Mouse (Mus musculus) R1 (cell line): ENCODE measurements around the gene Actr2.
A peak's percentile ranks its signal among the peaks of the same experiment; 100 is the strongest.
"Not testable (repeated sequence)": the region's sequence is repeated elsewhere in the genome, so short reads cannot be mapped to it uniquely, and the experiment has no call there.

Source experiments
- DNase-seq: peaks from one replicate; pipeline ENCODE4 v3.0.0-alpha.2; 2018; ENCODE audit warnings: low read depth, low spot score

Gene Actr2

DNA sequence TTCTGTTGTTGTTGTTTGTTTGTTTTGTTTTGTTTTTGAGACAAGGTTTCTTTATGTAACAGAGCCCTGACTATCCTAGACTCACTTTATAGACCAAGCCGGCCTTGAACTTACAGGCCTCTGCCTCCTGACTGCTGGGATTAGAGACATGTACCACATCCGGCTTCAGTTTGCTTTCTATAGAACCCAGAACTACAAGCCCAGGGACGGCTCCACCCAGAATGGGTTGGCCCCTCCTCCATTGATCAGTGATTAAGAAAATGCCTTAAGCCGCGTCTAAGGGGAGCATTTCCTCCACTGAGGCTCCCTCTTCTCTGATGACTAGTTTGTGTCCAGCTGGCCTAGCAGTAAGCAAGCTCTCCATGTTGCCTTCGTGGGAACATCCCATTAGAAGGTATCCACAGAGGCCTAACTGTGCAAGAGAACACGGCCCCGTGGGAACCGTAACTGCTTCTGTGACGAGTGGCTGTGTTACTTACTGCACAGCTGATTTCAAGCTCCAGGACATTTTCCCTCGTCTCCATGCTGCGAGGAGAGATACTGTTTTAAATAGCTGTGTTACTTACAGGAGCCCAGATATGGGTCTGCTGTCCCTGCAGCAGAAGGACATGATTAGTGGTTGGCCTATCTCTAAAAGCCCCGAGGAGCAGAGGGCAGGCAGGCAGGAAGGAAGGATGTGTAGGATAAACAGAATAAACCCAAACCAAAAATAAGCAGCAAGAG, 59.7 kb downstream of the Actr2 start:
- DNase-seq, result peak; percentile 68

DNA sequence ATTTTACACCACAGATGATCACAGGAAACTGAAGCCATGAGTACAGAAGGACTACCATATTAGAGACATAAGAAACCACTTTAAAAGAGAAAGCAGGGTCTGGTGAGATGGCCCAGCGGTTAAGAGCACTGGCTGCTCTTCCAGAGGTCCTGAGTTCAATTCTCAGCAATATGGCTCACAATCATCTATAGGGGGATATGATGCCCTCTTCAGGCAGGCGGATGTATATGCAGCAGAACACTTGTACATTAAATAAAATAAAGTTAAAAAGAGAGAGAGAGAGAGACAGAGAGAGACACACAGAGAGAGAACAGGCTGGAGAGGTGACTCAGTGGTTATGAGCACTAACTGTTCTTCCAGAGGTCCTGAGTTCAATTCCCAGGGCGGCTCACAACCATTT, 67.1 kb downstream of the Actr2 start:
- DNase-seq, result no peak

DNA sequence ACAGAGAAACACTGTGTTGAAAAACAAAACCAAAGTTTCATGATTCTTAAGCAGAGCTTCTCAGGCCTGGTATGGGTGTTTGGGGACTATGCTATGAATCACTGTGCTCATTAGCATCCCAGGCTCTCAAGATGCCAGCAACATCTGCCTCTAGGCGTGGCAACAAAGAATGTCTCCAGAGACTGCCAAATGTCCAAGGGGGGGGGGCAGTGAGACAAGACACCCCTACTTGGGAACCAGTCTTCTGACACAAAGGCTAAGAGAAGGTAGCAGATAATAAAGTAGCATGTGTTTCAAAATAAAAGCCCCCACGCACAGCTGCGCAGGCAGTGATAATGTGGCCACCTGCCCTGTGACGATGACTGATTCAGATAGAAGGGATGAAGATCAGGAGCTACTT, 69.5 kb downstream of the Actr2 start:
- DNase-seq, result peak; percentile 56

DNA sequence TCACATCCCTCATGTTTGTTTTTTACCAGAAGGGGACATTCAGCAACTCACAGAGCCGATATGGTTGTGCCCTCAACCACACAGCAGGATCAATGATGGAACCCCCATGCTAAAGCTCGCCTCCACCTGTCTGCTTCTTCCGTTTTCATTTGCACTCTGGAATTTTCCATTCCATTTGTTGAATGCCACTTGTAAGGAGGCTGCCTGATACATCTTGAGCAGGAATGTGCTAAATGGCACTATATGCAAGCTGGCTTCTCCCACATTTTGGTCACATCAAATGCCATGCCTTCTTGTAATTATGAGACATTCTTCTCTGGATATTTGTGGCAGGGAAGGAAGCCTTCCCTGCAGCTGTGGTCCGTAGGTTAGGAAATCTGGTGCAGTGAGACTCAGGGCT, 70.6 kb downstream of the Actr2 start:
- DNase-seq, result no peak

DNA sequence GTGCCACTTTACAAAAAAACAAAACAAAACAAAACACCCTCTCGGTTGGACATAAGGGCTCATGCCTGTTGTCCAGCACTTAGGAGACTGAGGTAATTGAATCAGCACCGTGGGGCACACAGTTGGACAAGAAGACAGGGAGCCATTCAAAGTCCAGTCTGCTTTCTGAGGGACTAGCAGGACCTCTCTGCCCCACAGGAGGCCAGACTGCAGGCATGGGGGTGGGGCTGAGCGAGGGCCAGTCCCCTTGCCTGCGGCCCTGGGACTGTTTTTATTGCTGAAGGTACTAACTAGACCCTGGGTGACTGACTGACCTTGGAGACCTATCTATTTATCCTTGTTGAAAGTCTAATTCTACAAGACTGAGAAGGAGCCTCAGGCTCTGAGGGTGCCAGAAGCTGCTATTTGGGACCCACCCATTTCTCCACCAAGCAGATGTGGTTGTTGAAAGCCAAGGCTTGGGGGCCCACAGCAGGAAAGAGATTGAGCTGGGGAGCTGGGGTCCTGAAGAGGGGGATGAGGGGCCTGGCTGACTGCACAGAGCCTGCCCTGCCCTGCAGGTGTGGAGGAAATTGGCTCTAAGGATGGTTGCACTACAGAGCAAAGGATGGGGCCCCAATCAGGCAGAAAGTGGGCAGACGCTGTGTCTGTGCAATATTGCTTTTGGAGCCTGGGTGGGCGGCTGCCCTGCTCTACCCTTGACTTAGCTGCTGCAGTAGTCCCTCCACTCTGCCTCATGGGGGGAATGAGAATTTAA, 71.4 kb downstream of the Actr2 start:
- no peak for DNase-seq

DNA sequence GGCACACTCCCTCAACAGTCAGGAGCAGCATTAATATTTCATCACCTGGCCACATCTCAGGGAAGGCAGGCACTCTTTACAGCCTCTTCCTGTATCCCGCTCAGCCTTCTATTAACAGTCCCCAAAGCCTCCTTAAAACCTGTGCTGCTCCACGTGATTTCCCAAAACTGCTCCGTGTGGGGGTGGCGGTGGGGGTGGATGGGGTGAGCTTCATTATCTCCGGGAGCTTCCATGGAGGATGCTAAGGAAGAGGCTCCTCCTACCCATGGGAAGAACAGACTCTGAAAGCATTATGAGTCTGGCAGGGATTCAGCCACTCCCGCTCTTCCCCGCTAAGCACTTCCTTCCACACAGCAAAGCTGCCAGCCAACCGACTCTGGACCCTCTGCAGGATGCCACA, 74.0 kb downstream of the Actr2 start:
- peak; percentile 38 for DNase-seq

DNA sequence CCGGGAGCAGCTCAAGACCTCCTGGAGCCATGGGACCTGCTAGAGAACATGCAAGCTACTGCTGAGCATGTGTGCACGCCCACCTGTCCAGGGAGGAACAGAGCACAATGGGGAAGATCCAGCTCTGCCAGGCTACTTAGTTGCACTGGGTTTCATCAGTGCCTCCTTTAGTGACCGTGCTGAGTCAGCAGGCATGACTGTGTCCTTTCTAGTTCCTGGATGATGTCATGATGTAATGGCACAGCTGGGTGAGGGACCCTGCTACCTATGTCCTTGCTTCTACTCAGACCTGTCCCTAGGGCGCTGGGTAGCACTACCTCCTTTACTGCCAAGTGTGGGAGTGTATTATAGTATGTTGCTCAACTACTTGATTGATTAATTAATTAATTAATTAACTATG, 75.0 kb downstream of the Actr2 start:
- no peak for DNase-seq

DNA sequence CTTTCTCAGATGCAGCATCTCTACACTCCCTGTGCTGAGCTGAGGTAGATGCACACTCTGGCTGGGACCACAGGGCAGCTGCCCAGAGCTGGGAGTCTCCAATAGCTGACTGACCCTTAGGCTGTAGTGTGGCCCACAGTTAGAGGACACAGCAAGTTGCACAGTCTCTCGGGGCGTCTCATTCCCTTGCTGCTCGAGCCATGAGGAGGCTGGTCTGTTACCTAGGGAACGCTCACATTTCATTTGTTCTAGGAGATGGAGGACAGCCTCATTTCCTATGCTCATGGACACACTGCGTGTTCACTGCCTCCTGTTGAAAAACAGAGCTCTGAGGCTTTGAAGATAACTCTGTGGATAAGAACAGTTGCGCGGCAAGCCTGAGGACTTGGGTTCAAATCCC, 76.7 kb downstream of the Actr2 start:
- DNase-seq, result peak; percentile 57

DNA sequence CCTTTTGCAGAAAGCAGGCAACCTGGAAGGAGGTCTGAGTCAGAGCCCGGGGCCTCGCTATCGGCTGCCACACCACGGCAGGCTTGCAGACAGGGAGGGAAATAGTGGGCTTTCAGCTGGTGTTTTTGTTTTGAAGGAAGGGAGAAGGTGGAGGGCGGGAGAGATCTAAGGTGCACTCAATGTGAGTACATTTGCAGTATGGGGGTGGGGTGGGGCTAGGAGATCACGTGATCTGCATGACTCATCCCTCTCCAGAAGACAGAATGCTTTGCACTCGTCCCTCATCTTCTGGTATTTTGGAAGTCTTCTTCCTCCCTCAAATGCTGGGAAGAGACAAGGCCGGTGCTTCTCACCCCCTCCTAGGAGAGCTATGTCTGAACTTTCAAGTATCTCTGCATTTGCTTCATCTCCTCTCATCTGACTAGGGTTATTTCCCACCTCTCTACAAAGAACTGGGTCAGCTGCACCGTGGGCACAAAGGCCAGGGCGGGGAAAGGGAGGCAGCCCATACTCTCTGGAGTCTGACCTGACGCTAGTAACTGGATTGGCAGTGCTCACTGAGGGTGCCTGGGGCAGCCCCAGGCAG, 77.3 kb downstream of the Actr2 start:
- peak; percentile 85 for DNase-seq

DNA sequence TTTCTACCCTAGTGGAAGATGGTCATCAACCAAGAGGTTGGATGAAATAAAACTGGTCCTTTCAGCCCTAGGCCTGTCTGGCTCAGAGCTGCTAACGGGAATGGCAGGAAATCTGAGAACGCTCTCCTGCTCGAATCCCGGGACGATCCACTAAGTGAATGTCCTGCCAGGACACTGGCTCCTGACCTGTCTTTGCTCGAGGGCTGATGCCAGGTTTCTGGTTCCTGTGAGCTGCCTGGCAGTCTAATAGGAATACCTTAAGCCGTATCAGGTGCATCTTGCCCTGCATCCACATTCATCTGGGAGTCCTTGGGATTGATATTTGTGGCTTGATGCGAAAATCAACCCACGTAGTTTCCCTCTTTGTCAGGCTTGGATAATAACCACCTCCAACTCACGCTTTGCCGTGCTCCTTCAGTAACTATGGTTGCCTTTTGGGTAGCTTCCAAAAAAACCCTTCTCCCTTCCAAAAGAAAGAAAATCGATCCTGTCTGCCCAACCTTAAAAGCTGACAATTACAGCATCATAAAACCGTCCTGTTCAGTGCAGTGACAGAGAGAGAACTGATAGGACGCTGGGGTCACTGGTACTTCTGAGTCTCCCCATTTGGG, 78.3 kb downstream of the Actr2 start:
- DNase-seq, result no peak

DNA sequence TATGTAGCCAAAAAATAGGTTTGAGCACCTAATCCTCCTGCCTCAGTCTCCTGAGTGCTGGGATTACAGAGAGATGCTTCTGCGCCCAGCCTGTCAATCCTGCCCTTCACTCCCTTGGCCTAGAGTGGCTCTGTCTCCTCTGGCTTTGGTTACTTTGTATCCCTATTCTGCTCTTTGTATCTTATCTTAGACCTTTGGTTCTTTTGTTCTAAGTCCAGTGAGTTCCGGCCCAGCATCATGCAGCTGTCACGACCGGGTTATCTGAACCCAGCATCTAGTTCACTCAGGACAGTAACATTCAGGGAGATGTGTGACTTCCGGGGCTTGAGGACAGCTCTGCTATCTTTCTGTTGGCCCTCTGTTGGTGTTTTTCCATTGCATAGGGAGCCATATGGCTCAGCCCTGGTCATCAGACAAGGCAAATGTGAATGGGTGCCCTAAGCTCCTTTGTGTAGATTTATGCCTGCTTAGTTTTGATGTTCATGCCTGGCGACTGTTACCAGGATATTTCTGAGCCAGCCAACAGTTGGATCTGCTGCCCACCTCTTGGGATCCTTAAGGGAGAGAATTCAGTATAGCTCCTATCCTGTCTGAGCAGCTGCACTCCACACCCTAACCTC, 79.1 kb downstream of the Actr2 start:
- DNase-seq, result no peak

DNA sequence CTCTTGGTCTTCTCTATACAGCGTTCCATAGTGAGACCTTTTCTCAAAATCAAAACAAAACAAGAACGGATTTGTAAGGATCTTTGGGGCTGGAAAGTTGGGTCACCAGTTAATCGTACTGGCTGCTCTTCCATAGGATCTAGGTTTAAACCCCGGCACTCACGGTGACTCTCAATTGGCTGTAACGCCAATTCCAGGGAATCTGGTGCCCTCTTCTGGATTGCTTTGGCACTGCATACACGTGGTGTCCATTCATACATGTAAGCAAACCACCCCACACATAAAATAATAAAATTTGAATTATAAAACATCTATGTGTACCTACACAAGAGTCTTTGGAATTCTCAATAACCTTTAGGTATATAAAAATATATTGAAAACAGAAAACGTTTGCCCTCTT, 81.2 kb downstream of the Actr2 start:
- DNase-seq, result peak; percentile 88

DNA sequence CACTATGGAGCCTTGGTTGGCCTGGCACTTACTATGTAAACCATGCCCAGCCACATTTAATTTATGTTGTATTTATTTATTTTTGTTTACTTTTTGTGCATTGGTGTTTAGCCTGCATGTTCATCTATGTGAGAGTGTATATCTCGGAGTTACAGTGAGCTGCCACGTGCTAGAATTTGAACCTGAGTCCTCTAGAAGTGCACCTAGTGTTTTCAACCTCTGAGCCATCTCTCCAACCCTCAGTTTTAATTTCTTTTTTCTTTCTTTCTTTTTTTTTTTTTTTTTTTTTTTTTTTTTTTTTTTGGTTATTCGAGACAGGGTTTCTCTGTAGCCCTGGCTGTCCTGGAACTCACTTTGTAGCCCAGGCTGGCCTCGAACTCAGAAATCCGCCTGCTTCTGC, 81.7 kb downstream of the Actr2 start:
- DNase-seq, result not testable (repeated sequence)

DNA sequence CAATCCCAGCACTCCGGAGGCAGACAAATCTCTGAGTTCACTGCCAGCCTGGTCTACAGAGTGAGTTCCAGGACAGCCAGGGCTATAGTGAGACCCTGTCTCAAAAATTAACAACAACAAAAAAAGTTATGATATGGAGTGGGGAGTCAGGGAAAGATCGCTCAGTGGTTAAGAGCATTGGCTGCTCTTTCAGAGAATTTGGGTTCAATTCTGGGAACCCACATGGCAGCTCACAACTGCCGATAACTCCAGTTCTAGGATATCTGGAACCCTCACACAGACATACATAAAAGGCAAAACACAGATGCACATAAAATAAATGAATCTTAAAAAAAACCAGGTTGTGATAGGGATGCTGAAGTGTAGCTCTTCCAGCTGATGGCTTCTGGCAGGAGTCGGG, 83.7 kb downstream of the Actr2 start:
- DNase-seq, result no peak

DNA sequence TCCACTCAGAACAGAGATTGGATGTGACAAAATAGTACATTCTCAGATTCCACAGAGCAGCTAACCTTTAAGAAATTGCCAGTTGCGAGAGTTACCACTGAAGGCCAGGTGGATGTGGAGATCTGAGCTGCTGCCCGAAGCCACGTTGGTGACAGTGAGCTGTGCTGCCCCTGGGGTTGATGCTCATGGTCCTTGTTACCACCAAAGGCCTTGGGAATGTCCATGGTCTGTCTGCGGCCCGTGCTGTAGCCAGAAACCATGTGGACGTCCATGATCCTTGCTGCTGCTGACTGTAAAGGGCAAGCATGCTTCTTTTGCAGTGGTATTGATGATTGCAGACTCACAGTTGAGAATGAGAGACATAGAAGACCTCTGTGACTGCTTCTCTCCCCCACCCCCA, 84.3 kb downstream of the Actr2 start:
- no peak for DNase-seq

DNA sequence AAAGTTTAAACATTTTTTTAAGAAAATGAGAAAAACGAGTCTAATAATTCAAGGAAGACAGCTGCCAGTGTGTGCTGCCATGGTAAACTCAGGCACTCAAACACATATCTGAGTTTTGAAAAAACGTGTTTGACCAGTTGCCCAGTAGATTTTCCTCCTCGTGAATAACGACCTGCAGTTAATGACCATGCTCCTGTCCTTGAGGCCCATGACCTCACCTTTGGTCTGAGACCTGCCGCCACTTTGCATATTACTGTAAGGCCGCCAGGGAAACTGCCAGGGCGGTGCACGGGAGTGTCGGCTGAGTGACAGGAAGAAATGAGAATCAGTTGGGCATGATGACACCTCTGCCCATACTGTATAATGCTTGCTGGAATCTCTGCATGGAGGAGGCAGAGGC, 85.0 kb downstream of the Actr2 start:
- DNase-seq, result no peak

DNA sequence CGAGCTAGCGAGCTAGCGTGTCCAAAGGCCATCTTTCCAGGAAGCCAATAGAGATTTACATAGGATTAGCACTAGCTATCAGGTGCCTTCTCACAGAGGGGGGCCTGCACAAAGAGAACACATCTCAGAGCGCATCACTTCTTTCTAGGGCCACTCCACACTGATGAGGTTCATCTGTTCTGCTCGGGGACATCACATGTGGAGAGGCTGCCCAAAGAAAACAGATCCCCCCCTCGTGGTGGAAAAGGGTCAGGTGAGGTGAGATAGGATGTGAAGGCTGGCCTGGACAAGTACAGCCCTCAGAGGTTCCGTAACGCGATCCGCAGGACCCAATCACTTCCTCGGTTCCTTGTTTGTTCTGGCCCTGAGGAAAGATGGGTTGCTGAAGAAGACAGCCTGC, 86.8 kb downstream of the Actr2 start:
- peak; percentile 82 for DNase-seq

DNA sequence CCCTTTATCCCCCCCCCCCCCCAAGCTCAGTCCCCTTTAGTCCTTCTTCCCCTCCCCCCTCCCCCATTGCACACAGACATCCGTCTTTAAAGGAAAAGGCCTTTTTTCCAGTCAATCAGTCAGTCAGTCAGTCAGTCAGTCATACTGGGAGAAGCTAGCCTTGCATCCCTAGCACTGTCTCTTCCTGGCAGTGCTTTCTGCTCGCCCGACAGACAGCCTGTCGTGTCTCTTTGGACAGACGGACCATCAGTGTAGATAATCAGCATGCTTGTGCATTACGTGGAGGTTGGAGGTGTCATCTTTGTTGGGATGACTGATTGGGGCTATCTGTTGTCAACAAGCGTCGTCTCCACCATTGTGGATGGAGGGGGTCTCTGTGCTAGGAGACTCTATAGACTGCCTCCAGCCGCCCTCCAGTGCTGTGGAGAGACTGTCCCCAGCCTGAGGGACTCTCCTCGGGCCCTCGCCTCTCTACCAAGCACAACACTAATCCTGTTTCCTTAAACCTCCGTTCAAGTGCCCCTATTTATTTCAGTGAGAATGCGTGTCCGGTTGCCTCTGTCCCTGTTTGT, 89.7 kb downstream of the Actr2 start:
- no peak for DNase-seq

DNA sequence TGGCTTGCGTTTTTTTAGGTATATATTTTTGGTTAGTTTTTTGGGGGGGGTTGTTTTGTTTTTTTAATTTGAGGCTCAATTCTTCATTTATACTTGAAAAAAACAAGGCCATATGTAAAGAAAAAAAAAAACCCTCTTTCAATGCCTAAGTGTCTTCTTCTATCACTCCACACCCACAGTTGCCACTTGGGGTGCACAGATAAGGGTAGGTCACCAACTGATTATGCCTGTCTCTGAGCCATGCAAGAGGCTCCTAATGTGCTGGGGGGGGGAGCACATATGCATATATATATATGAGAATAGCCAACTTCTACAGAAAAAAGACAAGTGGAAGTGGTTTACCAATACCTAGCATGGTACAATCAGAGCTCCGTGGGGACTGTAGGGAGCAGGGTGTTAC, 90.3 kb downstream of the Actr2 start:
- DNase-seq, result no peak

DNA sequence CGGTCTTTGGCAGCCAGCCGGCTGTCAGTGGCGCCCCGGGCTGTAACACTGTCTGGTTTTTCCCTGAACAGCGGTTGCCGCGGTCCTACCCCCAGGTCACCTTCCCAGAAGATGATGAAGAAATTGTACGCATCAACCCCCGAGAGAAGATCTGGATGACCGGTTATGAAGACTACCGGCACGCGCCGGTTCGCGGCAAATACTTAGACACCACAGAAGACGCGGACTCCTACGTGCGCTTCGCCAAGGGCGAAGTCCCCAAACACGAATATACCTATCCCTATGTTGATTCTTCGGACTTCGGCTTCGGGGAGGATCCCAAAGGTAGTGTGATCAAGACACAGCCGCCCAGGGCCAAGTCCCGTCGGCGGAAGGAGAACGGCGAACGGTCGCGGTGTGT, 92.0 kb downstream of the Actr2 start:
- peak; percentile 45 for DNase-seq

DNA sequence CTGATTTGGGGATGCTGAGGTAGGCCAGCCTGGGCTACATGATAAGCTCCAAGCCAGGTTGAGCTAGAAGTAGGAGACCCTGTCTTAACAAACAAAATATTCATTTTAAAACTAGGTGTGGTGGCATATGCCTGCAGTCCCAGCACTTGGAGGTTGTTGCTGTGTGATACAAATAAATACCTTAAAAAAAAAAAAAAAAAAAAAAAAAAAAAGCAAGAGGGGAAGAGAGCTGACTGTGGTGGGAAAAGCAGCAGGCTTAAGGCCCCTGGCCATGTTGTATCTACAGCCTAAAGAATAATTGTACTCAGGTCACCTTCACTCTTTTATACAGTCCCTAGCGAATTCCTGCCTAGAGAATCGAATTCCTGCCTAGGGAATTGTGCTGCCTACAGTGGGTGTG, 93.8 kb downstream of the Actr2 start:
- DNase-seq, result peak; percentile 61

DNA sequence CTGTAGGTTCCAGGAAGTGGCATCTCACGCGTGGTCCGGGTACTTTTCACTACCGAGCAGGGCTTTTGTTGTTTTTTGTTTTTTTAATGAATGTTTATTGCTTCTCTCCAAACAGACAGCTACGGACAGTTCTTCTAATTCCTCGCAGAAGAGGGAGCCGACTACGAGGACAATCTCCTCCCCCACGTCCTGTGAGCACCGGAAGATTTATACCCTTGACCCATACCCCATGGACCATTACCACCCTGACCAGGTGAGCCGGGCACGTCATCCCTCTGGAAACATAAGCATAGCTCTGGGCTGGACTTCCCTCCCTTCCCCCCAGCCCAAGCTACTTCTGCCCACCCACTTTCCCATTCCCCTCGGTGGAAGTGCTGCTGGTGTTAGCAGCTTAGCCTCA, 94.8 kb downstream of the Actr2 start:
- no peak for DNase-seq
